ENCODE assay signal across 1 mouse cellular context in the genomic region with DNA sequence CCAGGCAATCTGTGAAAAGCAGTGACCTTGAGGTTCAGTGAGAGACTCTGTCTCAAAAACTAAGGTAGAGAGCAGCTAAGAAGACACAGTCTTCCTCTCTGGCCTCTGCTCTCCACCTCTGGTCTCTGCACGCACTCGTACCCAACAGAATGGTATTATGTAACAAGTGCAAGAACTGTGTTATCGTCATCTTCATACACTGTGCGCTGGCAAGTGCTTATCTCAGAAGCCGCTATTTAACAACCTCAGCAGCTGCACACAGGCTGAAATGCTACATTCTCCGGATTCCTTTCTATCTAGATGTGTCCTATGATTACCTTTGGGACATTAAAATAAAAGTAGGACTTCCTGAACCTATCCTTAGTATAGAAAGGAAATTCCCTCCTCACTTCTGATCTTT.
TF ChIP-seq lines count a peak whose summit lies in the region.

No protein-coding gene starts in this region.

TF ChIP-seq in MEL, 35 proteins besides CTCF, POLR2A, EP300 and RAD21:
- TF ChIP-seq BHLHE40 (IDR thresholded peaks at IDR 0.05; ENCODE audit: borderline replicate concordance, low read depth, low read length), result peak; percentile 49; the same call in 1 of the 2 replicates
- TF ChIP-seq MAX (IDR thresholded peaks at IDR 0.05; ENCODE audit: low read length), result no peak
- TF ChIP-seq ZKSCAN1 (IDR thresholded peaks at IDR 0.05; ENCODE audit: low read depth, low read length), result no peak
- TF ChIP-seq ETS1 (IDR thresholded peaks at IDR 0.05; ENCODE audit: low read depth, low read length), result peak; percentile 97
- peak; percentile 37; the same call in 1 of the 2 replicates for TF ChIP-seq MXI1 (IDR thresholded peaks at IDR 0.05; ENCODE audit: low read depth, low read length)
- TF ChIP-seq MYC (IDR thresholded peaks at IDR 0.05; ENCODE audit: low read depth, low read length), result 0 out of 2 replicates have a peak, but pooled peaks have one; percentile 24
- TF ChIP-seq SIN3A (IDR thresholded peaks at IDR 0.05; ENCODE audit: low read length), result peak; percentile 73
- TF ChIP-seq GATA1 (IDR thresholded peaks at IDR 0.05; ENCODE audit: low read depth, low read length), result peak; percentile 98
- peak; percentile 87 for TF ChIP-seq TAL1 (IDR thresholded peaks at IDR 0.05; ENCODE audit: low read length)
- peak; percentile 96 for TF ChIP-seq TCF12 (IDR thresholded peaks at IDR 0.05; ENCODE audit: low read depth, low read length)
- 0 out of 2 replicates have a peak, but pooled peaks have one; percentile 15 for TF ChIP-seq KAT2A (conservative IDR thresholded peaks at IDR 0.05; ENCODE audit: low read depth, low read length)
- no peak for TF ChIP-seq HCFC1 (IDR thresholded peaks at IDR 0.05; ENCODE audit: low read depth, low read length)
- TF ChIP-seq RCOR1 (IDR thresholded peaks at IDR 0.05; ENCODE audit: low read depth, low read length), result peak; percentile 97
- 0 out of 2 replicates have a peak, but pooled peaks have one; percentile 27 for TF ChIP-seq MAZ (IDR thresholded peaks at IDR 0.05; ENCODE audit: low read depth, low read length)
- TF ChIP-seq MAFK (IDR thresholded peaks at IDR 0.05; ENCODE audit: borderline replicate concordance, low read depth, low read length), result no peak
- no peak for TF ChIP-seq USF1 (IDR thresholded peaks at IDR 0.05; ENCODE audit: low read depth, low read length)
